Mouse (Mus musculus) spleen, postnatal 14 days (tissue): Measurements from ENCODE around the gene Snapc1.

ENCODE experiments used
- DNase-seq, 2 experiments: peaks; one replicate each; pipeline ENCODE4 v3.0.0; 2021 to 2022; ENCODE audit warnings: low spot score in 2 of 2

Snapc1 gene

DNA sequence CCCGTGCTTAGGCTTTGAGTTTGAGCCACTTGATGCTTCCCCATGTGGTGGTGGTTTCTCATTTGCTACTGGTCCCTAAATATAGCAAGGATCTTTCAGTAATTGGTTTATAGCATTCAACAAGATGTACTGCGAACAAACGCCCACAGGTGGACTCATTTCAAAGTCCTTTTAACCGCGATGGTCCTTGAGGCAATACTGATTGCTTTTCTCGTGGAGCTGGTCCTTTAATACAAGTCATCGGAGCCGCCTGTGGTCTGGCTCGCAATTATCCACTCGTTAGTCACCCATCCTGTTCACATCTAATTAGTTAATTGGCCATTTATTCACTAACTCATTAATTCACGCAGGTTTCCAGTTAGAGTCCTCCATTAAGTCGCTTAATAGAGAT is 32.6 kb downstream of the Snapc1 start:
- DNase-seq, result no peak

DNA sequence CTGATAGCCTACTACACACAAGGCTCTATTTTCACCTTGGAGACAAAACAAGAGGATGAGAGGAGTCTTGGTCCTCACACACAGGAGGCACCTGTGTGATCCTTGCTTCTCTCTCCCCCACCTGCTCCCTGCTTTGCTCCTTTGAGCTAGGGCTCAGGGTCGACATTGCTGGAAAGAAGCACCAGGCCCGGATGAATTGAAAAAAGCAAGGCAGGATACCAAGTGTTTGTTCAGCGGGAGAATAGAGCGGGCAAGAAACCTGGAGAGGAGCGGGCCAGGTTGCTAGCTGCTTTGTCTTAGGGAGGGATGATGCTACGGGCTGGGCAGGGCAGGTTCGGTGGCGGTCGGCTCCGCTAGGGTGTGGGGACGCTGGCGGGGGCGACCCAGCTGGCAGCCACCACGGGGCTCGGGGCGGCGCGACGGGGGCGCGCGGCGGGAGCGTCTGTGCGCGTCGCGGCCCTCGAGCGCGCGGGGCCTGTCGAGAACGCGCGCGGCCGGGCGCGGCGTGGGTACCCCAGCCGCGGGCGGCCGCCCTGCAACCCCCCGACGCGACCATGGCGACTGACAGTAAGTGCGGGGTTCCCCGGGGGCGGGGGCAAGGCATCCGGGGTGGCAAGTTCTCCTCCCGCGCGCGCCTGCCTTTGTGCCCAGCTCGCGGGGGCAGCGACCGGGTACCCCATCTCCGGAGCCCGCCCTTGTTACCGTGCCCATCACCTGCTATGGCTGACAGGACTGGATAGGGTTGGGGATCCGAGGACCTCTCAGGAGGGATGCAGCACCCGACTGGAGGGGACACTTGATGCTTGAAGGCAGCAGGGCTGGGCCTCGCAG is 33.2 kb downstream of the Snapc1 start, which contains the start of gene Syt16:
Gene Syt16, plus strand, starts transcription at position 365 of the 831 bp plus-strand sequence.
- DNase-seq, result no peak

DNA sequence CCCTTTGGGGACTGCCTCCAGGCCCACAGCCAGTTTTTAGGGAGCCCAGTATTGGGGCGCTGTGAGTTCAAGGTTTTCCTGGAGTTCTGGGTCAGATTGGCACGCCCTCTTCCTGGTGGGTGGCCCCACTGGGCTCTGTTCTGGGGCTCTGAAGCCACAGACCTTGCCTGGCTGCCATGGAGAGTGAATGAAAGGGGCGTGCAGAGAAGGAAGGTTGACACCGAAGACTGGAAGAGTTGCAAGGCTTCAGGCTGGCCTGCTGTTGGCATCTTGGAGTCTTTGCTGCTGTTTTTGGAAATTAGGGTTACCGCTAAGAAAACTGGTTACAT is 33.8 kb downstream of the Snapc1 start:
- no peak for DNase-seq

DNA sequence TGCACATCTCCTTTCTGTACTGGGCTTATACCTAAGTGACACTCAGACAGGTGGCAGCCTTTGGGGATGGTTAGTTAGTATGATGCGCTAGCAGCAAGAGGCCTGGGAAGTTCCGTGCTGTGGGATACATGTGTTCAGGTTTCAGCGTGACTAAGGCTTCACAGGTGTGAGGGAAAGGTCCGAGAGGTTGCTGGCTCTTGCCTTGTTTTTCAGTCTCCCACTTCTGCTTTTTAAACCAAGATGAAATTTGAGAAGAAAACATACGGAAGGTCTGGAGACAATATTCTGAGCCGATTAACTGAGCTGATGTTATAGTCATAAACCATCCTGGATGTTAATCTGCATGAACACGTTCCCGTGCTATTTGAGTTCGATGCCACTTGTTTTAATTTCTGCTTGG is 38.2 kb downstream of the Snapc1 start:
- no peak for DNase-seq

DNA sequence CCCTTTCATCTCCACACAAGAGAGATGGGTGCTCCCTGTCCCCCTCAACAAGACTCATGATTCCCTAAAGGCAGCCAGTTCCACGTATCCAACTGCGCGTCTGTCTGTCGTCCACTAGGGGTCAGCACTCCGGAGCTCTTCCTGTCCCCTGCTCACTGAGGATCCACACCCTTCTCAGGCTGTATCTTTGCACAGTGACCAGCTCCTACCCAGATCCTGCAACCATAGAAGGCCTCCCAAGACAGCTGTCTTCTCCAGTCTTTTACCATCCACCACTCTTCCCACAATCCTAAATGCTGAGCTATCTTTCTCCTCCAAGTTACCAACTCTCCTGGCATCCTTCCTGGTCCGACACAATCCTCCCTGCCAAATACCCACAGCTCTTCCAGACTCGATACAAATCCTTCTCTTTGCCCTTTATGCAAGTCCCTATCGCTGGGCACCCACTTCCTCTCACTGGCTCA is 45.2 kb downstream of the Snapc1 start:
- no peak for DNase-seq

DNA sequence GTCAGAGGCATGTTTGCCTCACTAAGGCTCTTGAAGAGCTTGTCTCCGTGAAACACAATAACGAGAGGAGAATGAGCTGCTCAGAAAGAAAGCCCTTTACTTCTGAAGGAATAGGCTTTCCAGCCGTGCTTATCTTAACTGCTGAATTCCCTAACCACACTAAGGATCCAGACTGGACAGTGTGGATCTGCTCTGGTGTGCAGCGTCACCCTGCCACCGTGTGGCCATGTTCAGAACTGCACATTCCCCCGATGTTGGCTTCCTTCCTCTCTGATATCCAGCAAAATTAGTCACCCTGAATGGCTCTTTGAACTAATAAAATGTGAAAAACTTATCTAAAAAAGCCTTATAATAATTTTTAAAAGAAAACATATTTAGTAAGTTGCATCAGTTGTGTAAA is 49.5 kb downstream of the Snapc1 start:
- peak in 1 of 2 experiments; percentile 27 for DNase-seq

DNA sequence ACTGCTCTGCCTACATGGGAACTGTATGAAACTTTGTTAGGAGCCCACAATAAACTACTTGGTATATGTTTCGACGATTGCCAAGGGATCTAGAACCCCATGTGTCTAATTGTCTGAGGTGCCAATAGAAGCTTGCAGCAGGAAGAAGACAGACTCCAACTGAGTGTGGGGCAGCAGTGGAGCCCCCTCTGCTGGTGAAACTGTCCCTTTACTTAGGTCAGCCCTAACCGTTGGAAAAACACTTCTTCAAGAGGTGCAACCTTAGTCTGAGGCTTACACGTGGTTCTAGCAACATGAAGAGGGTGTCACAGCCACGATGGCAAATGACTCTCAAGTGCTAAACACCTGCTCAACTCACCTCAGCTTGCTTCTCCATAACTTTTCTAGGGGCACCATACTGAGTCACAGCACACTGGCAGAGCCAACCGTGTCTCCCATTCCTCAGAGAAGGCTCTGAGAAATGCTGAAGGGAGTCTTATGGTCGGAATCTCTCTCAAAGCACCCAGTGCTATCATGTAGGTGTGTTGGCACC is 50.5 kb downstream of the Snapc1 start:
- peak in 1 of 2 experiments; percentile 13 for DNase-seq

DNA sequence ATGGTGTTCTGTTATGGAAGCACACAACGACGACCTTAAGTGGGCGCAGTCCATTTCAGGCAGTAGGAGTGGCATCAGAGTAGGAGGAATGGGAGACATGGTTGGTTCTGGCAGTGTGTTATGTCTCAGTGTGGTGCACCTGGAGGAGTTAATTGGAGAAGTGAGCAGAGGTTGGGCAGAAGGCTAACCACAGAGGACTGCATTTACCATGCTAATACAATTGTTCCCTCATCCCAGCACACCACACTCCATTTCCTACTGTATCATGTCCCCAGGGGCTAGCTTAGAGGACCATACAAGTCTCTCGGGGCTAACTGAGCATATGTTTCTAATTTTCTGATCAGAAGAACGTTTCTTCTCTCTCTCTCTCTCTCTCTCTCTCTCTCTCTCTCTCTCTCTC is 51.2 kb downstream of the Snapc1 start:
- DNase-seq, result no peak

DNA sequence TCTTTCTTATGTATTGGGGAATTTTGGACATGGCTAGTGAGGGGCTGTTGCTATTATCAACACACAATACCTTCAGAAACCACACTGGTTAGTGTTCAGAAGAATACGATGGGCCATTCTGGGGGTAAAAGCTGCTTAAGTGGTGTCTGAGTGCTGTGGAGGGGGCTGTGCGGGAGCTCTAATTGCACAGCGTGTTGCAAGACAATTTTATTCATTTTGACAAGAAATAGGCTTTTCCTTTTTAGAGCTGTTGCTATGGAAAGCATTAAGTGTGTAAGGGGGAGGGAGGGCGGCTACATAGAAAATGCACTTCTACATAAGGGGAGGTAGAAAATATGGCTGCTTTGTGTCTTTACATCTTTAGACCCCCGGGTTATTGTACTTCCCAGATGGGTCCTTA is 59.0 kb downstream of the Snapc1 start:
- DNase-seq, result no peak

DNA sequence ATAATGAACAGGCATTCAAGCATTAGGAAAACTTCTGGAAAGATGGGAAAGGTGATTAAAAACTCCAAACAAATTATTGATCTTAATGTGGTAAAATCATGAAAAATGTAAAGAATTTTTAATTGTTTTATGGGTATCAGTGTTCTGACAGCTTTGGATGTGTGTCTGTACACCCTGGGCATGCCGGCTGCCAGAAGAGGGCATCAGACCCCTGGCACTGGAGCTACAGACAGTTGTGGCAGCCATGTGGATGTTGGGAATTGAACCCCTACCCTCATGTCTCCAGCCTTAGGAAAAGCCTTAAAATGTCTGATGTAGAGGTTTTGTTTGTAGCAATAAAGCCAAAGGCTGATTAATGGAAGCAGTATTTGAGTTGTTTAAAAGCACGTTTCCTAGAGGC is 60.6 kb downstream of the Snapc1 start:
- DNase-seq, result no peak
